Mouse (Mus musculus) CH12.LX (cell line): ENCODE data around the gene Per3. TPM values are rescaled to one million over a fixed set of nuclear protein-coding genes. Genes with fewer than 3 reads are reported as not detected.
"Not testable (repeated sequence)": the region's sequence is repeated elsewhere in the genome, so short reads cannot be mapped to it uniquely, and the experiment has no call there.

ENCODE experiments used
- DNase-seq: peaks from one replicate; pipeline ENCODE4 v3.0.0-alpha.2; 2013; ENCODE audit errors: extremely low read depth
- H3K27ac ChIP-seq: 2 replicates; pipeline ENCODE4 v1.5.1; 2012; ENCODE audit warnings: low read depth, mild to moderate bottlenecking, control low read depth, moderate library complexity; ENCODE audit not compliant: insufficient read depth
- H3K27me3 ChIP-seq: replicated peaks from 2 replicates; pipeline ENCODE3; 2012; ENCODE audit warnings: inconsistent platforms
- H3K36me3 ChIP-seq, 2 experiments: replicated peaks in 1 of 2; 2 replicates each; pipeline versions ENCODE3 to v1.6.1; 2012; ENCODE audit warnings: inconsistent platforms in 1 of 2, low read length in 1 of 2, mild to moderate bottlenecking in 1 of 2, mixed read lengths in 1 of 2, moderate library complexity in 1 of 2; ENCODE audit not compliant: control insufficient read depth in 1 of 2, insufficient read depth in 1 of 2
- H3K4me1 ChIP-seq, 2 experiments: 2 replicates each; pipeline ENCODE4 v1.6.1; 2012; ENCODE audit warnings: inconsistent platforms in 1 of 2, moderate library complexity in 1 of 2; ENCODE audit not compliant: insufficient read depth in 2 of 2, control insufficient read depth in 1 of 2
- H3K4me2 ChIP-seq: 2 replicates; pipeline ENCODE4 v1.6.1; 2012; ENCODE audit warnings: low read depth, mild to moderate bottlenecking, control low read depth; ENCODE audit not compliant: poor library complexity, insufficient read depth, severe bottlenecking
- H3K4me3 ChIP-seq, 3 experiments: fragments of 150-350 bp in 1 of 3; sonication (generic) in 1 of 3; replicated peaks in 1 of 3; 2 replicates each; pipeline versions ENCODE3 to v1.5.1; 2011 to 2012; ENCODE audit warnings: low read depth in 2 of 3, low read length in 2 of 3, mild to moderate bottlenecking in 2 of 3, moderate library complexity in 2 of 3, control low read depth in 1 of 3, improper control_type of control experiment in 1 of 3, inconsistent platforms in 1 of 3, mixed read lengths in 1 of 3; ENCODE audit not compliant: poor library complexity in 1 of 3
- H3K79me2 ChIP-seq: replicated peaks from 2 replicates; pipeline ENCODE4 v1.6.1; 2012; ENCODE audit warnings: mild to moderate bottlenecking, moderate library complexity; ENCODE audit not compliant: control insufficient read depth, poor library complexity, insufficient read depth, severe bottlenecking; ENCODE audit errors: extremely low read depth
- H3K9ac ChIP-seq: 2 replicates; pipeline ENCODE4 v1.6.1; 2012; ENCODE audit warnings: low read depth, mild to moderate bottlenecking, control low read depth, moderate library complexity; ENCODE audit not compliant: insufficient read depth
- H3K9me3 ChIP-seq: replicated peaks from 2 replicates; pipeline ENCODE3; 2012; ENCODE audit warnings: low read length, inconsistent platforms, mixed read lengths
- JUND ChIP-seq: conservative IDR thresholded peaks from 2 replicates; pipeline ENCODE4 v1.6.1; 2011; ENCODE audit warnings: low read depth, low read length, improper control_type of control experiment
- KAT2A ChIP-seq: IDR thresholded peaks from 2 replicates; pipeline ENCODE4 v1.6.1; 2012; ENCODE audit warnings: low read length, improper control_type of control experiment, inconsistent platforms; ENCODE audit not compliant: insufficient replicate concordance
- MAFK ChIP-seq: IDR thresholded peaks from 2 replicates; pipeline ENCODE4 v1.6.1; 2011; ENCODE audit warnings: low read length, improper control_type of control experiment; ENCODE audit not compliant: insufficient replicate concordance
- MEF2A ChIP-seq: IDR thresholded peaks from 2 replicates; pipeline ENCODE4 v1.6.1; 2014; ENCODE audit warnings: low read depth, mild to moderate bottlenecking, inconsistent platforms, low read length, improper control_type of control experiment, borderline replicate concordance
- MXI1 ChIP-seq: IDR thresholded peaks from 2 replicates; pipeline ENCODE4 v1.6.1; 2011; ENCODE audit warnings: mild to moderate bottlenecking, low read depth, low read length, improper control_type of control experiment
- NRF1 ChIP-seq: IDR thresholded peaks from 2 replicates; pipeline ENCODE4 v1.6.1; 2014; ENCODE audit warnings: low read depth, mild to moderate bottlenecking, inconsistent platforms, low read length, improper control_type of control experiment, moderate library complexity
- PAX5 ChIP-seq: IDR thresholded peaks from 2 replicates; pipeline ENCODE4 v1.6.1; 2012; ENCODE audit warnings: low read length, inconsistent platforms, mixed read lengths
- RAD21 ChIP-seq: IDR thresholded peaks from 2 replicates; pipeline ENCODE4 v1.6.1; 2011; ENCODE audit warnings: low read depth, mild to moderate bottlenecking, low read length, improper control_type of control experiment, moderate library complexity
- RCOR1 ChIP-seq: conservative IDR thresholded peaks from 2 replicates; pipeline ENCODE4 v1.6.1; 2012; ENCODE audit warnings: low read depth, mild to moderate bottlenecking, inconsistent platforms, low read length, improper control_type of control experiment
- SIN3A ChIP-seq: IDR thresholded peaks from 2 replicates; pipeline ENCODE4 v1.6.1; 2012; ENCODE audit warnings: low read length, improper control_type of control experiment, inconsistent platforms
- TCF12 ChIP-seq: IDR thresholded peaks from 2 replicates; pipeline ENCODE4 v1.6.1; 2014; ENCODE audit warnings: low read depth, mild to moderate bottlenecking, inconsistent platforms, low read length, improper control_type of control experiment
- ZNF384 ChIP-seq: IDR thresholded peaks from 2 replicates; pipeline ENCODE4 v1.6.1; 2012; ENCODE audit warnings: low read depth, low read length, improper control_type of control experiment, inconsistent platforms
- dilution Hi-C: fragments of 300-500 bp; cut with MboI; formaldehyde crosslinking; loops from 2 replicates; pipeline ENCODE4 v1.14.3; 2020; ENCODE audit warnings: low sequenced_read_pairs; ENCODE audit not compliant: extremely low pct_unique_long_range_greater_than_20kb, extremely low pct_ligation_motif_present
- in situ Hi-C: fragments of 300-500 bp; cut with MboI; formaldehyde crosslinking; loops from 3 replicates; pipeline ENCODE4 v1.14.3; 2019; ENCODE audit warnings: low sequenced_read_pairs, low pct_ligation_motif_present, low pct_unique_long_range_greater_than_20kb, mixed read lengths
- polyA plus RNA-seq: library from polyadenylated mRNA; unstranded; fragments of >175 nt; gene quantifications from 2 replicates; pipeline ENCODE4 v1.2.1, GENCODE M21; 2012; ENCODE audit warnings: low read depth; ENCODE audit not compliant: insufficient read length
- total RNA-seq, 2 experiments: library from RNA; depleted of rRNA; stranded (reverse); fragments of 300-350 nt in 1 of 2; fragments of >200 nt in 1 of 2; gene quantifications; 2 replicates each; pipeline ENCODE4 v1.2.3; 2012 to 2014

Per3 gene
- total and polyA plus RNA-seq, 3 experiments = 0.56 to 0.81 (median 0.74) TPM

- H3K79me2 ChIP-seq, H3K27ac ChIP-seq, H3K36me3 ChIP-seq, H3K9me3 ChIP-seq, H3K4me2 ChIP-seq, dilution Hi-C loops, H3K4me1 ChIP-seq, in situ Hi-C loops, DNase-seq, H3K27me3 ChIP-seq, H3K4me3 ChIP-seq, H3K9ac ChIP-seq: not testable (repeated sequence)
Measured at GRCm38 (mm10) chr4:151017356-151017755, 27.1 kb downstream of the Per3 start.

DNA sequence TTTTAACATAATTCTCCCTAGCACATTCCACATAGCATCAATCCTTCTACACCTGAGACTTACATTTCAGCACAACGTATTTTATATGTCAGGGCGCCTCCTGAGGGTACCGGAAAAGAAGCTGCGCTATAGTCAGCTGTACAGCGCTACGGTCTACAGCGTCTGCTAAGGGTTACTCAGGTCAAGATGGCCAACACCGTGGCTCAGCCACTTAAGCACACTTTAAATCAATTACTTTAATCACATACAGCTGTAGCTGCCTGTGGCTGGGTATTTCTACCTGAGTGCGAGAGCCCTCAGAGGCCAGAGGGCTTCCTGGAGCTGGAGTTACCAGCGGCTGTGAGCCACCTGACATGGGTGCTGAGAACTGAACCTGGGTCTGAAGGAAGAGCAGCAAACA lies 28.5 kb downstream of the Per3 start:
- Histone ChIP-seq H3K9ac (no peak overlapping the region), H3K4me2 (no peak overlapping the region), H3K4me3 (no peak overlapping the region), H3K9me3 (no peaks in the 10 kb centered on the region), H3K79me2 (no peaks in the 10 kb centered on the region), H3K27ac (no peak overlapping the region), H3K36me3 (peaks cover 0 to 8% of the 10 kb centered on the region in 2 experiments), H3K4me1 (no peaks in the 10 kb centered on the region), H3K27me3 (no peaks in the 10 kb centered on the region)
- TF ChIP-seq RAD21 (no peak), PAX5 (no peak)
- dilution Hi-C loops (no loop called here), in situ Hi-C loops (no loop called here)
- no peak for DNase-seq

DNA sequence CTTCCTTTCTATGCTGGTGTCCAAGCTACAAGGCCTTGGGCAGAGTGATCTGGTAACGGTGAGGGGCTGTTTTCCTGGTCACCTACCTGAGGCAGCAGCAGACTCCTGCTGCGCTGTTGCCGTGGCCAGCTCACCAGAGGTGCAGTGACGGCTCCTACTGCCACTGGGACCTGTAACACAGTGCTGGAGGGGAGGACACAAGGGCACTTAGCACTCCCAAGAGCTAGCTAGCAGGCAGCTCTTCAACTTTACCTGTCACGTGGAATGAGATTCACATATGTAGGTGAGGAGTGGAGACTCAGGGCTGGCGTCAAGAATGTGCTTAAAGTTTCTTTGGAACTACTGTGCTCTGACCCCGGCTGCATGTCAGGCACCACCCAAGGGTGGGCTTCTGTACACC lies 34.1 kb downstream of the Per3 start:
- no peak overlapping the region for H3K9ac ChIP-seq
- H3K27ac ChIP-seq = no peak overlapping the region
- H3K27me3 ChIP-seq = no peaks in the 10 kb centered on the region
- dilution Hi-C loops = no loop called here
- no peaks in the 10 kb centered on the region for H3K79me2 ChIP-seq
- H3K36me3 ChIP-seq = peaks cover 0 to 3% of the 10 kb centered on the region in 2 experiments
- H3K4me1 ChIP-seq = peaks cover 9 to 13% of the 10 kb centered on the region in 2 experiments; a peak in 3 of 4 replicates
- no peak for TF ChIP-seq MXI1
- TF ChIP-seq KAT2A = no peak
- TF ChIP-seq SIN3A = no peak
- TF ChIP-seq ZNF384 = no peak
- no peak for TF ChIP-seq MAFK
- TF ChIP-seq RCOR1 = no peak
- TF ChIP-seq JUND = no peak
- TF ChIP-seq TCF12 = no peak
- TF ChIP-seq NRF1 = no peak
- no peak for TF ChIP-seq MEF2A
- no peak for DNase-seq
- no peak overlapping the region for H3K4me2 ChIP-seq
- no peaks in the 10 kb centered on the region for H3K9me3 ChIP-seq
- no peak overlapping the region for H3K4me3 ChIP-seq
- in situ Hi-C loops = no loop called here
